Mouse (Mus musculus): ENCODE measurements around the gene Phospho1. TPM values are rescaled to one million over a fixed set of nuclear protein-coding genes. Genes with fewer than 3 reads are reported as not detected.
A peak's percentile ranks its signal among the peaks of the same experiment; 100 is the strongest.
"Not testable (repeated sequence)": the region's sequence is repeated elsewhere in the genome, so short reads cannot be mapped to it uniquely, and the experiment has no call there.

Phospho1 gene
- total RNA-seq, 2 experiments from 2014 or later: 2.3 to 17.3 TPM

DNA sequence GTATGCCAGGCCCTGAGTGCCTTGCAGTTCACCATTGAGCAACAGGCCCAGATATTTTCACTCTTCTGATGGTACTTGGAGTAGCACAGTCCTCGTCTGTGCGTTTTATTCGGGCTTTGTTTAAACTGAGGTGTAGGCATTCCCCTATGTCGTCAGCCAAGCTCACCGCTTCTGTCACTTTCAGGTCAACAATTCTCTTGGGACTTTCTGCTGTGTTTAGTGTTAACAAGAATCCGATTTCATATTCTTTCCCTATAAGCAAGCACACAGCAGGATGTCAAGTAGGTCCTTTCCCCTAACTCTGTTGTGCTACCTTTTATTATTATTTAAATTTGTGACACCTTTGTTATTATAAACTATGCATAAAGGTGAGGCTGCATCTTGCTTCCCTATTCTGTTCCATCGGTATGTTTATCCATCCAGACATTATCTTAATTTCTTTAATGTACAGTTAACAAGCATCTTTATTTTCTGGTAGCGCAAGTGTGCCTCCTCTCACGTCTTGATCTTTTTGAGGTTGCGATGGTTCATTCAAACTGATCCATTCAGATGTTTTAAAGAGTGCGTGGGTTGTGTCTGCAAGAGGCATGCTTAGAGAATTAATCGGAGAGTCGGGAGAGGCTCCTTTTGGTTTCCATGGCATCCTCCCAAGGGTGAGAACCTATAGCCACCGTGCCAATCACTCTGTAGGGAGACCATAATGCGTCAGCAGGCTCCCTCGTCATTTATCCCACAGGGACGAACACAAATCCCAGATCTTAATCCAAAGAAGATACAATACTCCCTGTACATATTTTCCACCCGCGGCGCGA lies 33.6 kb downstream of the Phospho1 start:
- ATAC-seq (ENCODE audit: poor library complexity, severe bottlenecking): no peak

DNA sequence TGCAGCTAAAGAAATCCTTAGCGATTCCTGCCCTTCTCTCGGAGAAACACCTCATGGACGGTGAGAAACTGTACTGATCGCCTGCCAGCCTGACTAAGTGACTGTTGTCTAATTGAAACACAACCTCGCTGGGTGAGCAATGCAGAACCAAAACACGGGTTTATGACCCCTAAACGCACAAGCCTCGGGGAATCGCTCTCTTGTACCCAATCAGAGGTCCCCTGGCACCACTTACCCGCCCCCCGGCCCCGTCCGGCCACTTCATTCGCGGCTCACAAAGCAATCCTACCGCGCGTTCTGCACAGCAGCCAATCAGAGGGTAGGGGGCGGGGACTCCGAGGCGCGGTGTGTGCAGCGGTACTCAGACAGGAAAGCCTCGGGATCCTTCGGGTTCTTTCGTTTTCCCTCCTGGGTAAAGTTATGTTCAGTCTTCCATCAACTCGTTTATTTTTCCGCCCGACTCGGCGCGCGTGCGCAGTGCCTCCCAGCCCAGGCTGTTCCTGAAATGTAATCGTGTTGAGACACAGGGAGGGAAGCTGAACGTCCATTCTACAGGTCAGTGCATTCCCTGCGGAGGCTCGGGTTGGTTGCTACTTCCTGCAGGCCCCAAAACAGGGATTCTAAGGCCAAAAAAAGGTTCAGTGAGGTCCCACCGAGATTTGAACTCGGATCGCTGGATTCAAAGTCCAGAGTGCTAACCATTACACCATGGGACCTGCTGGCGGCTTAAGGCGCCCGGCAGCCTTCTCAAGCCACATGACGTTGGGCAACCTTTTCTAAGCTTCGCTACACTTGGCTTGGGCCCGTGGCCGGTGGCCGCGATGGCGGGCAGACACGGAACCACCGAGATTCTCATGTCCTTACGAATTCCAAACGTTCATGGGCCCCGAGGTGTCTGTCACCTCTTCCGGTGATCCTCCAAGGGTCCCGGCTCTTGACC lies 34.5 kb downstream of the Phospho1 start:
- peak; percentile 95 for ATAC-seq (ENCODE audit: poor library complexity, severe bottlenecking)

DNA sequence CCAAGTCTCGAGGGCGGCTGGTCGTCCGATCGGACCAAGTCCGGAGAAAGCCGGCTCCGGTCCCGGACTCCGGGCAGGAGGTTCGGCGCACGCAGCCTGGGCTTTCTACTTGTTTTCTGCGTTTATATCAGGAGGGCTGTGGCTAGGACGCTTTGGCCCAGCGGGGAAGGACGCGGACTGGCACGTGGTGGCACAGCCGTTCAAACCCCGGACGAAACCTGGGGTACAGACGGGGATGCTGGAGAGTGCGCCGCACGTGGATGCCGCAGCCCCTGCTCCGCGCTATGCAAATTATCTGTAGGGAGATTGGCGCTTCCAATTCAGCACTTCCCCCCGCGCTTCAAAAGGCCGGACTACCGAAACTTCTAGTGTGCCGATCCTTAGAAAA lies 35.2 kb downstream of the Phospho1 start:
- peak; percentile 40 for ATAC-seq (ENCODE audit: poor library complexity, severe bottlenecking)

DNA sequence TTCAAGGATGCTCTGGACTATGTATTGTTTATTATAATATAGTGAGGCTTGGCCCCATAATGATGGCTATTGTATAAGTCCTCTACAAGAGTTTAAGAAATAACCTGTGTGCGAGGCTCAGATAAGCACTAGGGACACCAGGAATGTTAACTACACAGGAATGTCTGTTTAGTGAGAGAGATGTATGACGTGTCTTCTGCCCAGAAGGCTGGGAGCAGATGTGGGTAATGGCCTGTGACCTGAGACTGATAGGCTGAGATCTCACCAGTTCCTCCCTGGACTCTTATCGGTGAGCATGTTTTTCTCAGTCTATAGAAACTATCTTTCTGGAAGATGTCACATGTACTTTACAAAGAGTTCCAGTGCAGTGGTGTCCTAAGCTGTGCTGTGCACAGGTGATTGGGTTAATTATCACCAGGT lies 35.8 kb downstream of the Phospho1 start:
- ATAC-seq (ENCODE audit: poor library complexity, severe bottlenecking): no peak

DNA sequence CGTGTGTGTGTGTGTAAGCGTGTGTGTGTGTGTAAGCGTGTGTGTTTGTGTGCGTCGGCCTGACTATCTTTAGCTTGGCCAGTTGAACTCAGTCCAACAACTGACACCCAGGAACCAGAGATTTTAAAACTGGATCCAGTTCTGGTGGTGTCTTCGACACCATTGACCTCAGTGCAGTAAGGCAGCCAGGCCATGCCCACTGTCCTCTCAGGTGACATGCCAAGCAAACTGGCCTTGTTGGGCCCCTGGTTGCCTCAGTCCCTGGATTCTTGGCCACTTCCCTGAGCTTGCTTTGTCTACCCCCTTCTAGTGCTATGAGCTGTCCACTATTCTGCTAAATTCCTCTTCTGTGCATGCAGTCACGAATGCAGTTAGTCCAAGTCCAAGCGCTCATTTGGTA lies 37.1 kb downstream of the Phospho1 start:
- no peak for ATAC-seq (ENCODE audit: poor library complexity, severe bottlenecking)

DNA sequence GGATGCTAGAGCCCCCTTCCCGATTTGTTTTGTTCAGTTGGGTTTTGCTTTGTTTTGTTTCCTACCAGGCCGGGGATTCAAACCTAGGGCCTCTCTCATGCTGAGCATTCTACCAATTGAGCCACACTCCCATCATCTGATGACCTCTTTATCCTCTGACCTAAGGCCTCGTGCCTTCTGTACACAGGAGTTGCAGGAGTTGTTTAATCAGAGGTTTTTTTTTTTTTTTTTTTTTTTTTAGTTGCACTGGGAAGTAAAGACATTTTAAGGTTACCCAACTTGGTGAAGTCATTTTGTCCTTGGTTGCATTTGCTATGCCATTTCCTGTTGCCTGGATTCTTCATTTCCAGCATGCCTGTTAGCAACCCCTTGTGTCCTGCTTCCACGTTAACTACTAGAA lies 45.1 kb downstream of the Phospho1 start:
- ATAC-seq (ENCODE audit: poor library complexity, severe bottlenecking): peak; percentile 60

DNA sequence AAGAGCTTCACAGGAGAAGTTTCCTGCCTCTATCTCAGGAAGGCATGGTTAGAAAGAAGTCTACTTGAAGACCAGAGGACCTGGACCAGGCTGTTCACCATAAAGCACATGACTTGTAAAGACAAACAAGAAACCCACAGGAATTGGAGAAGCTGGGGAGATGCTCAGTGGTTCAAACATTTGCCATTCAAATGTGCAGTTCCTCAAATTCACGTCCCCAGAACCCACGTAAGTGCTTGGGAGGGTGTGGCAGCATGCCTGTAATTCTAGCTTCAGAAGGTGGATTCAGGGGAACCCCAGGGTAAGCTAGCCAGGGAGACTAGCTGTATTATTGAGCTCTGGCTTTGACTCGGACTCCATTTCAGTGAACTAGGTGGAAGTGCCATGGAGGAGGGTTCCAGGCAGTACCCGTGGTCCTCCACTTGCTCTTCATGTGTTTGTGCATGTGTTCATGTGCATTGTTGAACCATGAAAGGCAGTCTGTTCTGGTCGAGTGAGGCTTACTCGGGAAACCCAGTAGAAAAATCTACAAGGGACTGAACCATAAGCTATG lies 45.7 kb downstream of the Phospho1 start:
- peak; percentile 94 for ATAC-seq (ENCODE audit: poor library complexity, severe bottlenecking)

DNA sequence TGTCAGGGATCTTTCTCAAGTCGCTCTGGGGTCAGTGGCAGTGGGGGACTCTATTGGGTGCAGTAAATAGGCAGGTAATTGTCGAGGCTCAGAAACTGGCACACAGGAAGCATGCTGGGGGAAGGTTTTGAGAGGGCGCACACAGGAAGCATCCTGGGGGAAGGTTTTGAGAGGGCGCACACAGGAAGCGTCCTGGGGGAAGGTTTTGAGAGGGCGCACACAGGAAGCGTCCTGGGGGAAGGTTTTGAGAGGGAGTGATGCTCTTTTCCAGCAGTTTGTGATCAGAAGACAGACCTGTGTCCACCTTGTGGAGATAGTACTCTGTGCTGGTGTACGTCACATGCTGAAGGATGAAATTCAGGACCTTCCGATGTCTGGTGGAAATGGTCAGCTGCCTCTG lies 51.5 kb downstream of the Phospho1 start:
- ATAC-seq (ENCODE audit: poor library complexity, severe bottlenecking): no peak

DNA sequence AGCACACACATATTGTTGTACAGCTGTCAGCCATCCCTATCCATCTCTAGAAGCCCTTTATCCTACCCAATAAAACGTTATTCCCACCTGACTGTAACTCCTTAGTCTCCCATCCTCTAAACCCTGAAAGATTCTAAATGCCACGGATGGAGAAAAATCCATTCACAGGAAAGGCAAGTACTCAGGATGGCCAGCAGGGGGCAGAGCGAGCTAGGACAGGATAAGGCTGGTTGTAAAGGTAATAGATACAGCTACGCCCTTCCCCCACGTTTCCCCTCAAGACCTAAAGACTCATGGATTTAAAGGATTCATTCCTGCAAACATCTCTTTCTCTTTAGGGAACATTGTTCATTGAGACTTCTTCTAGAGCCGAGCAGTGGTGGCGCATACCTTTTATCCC lies 52.0 kb downstream of the Phospho1 start:
- peak; percentile 56 for ATAC-seq (ENCODE audit: poor library complexity, severe bottlenecking)

DNA sequence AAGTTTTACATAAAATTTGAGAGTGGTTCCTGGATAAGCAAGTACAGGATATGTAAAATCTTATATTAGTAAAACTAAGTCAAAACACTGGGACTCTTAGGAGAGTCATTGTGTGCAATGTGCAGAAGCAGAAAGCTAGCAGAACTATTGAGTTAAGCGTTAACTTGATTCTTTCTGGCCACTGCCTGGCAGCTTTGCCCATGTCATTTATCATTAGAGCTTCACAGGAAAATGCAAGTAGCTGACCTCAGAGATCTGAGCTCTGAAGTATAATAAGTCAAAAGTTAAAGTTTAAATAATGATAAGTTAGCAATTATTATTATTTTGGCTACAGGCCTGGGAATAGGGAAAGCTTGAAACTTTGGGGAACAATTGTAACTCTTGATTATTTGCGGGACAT lies 55.6 kb downstream of the Phospho1 start:
- not testable (repeated sequence) for ATAC-seq (ENCODE audit: poor library complexity, severe bottlenecking)

Other genes with a start within 250 kb of the Phospho1 start
- gene Ngfr, start 236.8 kb upstream of the Phospho1 start, total RNA-seq (2015): 0.27 and 0.47 TPM in 2 replicates
- 0.08 and 0.40 TPM in 2 replicates for gene Ngfr, start 236.8 kb upstream of the Phospho1 start, total RNA-seq (2017)
- gene Phb, start 157.5 kb upstream of the Phospho1 start, total RNA-seq (2015): 20.6 and 20.7 TPM in 2 replicates
- gene Phb, start 157.5 kb upstream of the Phospho1 start, total RNA-seq (2017): 33.9 and 40.9 TPM in 2 replicates
- gene Zfp652, start 111.8 kb upstream of the Phospho1 start, total RNA-seq (2015): 32.0 and 41.3 TPM in 2 replicates
- 20.6 and 28.1 TPM in 2 replicates for gene Zfp652, start 111.8 kb upstream of the Phospho1 start, total RNA-seq (2017)
- 1.3 and 2.7 TPM in 2 replicates for gene B130006D01Rik, start 100.9 kb upstream of the Phospho1 start, total RNA-seq (2015)
- gene B130006D01Rik, start 100.9 kb upstream of the Phospho1 start, total RNA-seq (2017): 1.8 and 2.2 TPM in 2 replicates
- 92.0 and 95.7 TPM in 2 replicates for gene Gngt2, start 12.7 kb downstream of the Phospho1 start, total RNA-seq (2015)
- gene Gngt2, start 12.7 kb downstream of the Phospho1 start, total RNA-seq (2017): 64.0 and 66.6 TPM in 2 replicates
- 14.7 and 19.8 TPM in 2 replicates for gene Abi3, start 18.0 kb downstream of the Phospho1 start, total RNA-seq (2015)
- 13.7 and 20.0 TPM in 2 replicates for gene Abi3, start 18.0 kb downstream of the Phospho1 start, total RNA-seq (2017)
- not detected in 2 replicates for gene B4galnt2, start 90.4 kb downstream of the Phospho1 start, total RNA-seq (2015)
- gene B4galnt2, start 90.4 kb downstream of the Phospho1 start, total RNA-seq (2017): not detected in 2 replicates
- not detected in 2 replicates for gene Igf2bp1, start 181.4 kb downstream of the Phospho1 start, total RNA-seq (2015)
- not detected in 2 replicates for gene Igf2bp1, start 181.4 kb downstream of the Phospho1 start, total RNA-seq (2017)
- gene Gip, start 200.0 kb downstream of the Phospho1 start, total RNA-seq (2015): not detected in 2 replicates
- gene Gip, start 200.0 kb downstream of the Phospho1 start, total RNA-seq (2017): not detected in 2 replicates
- 80.1 and 93.3 TPM in 2 replicates for gene Snf8, start 210.4 kb downstream of the Phospho1 start, total RNA-seq (2015)
- gene Snf8, start 210.4 kb downstream of the Phospho1 start, total RNA-seq (2017): 47.6 and 59.8 TPM in 2 replicates
- 22.5 and 22.8 TPM in 2 replicates for gene Ube2z, start 240.9 kb downstream of the Phospho1 start, total RNA-seq (2015)
- gene Ube2z, start 240.9 kb downstream of the Phospho1 start, total RNA-seq (2017): 20.8 and 21.5 TPM in 2 replicates